Mouse (Mus musculus) liver, adult 2 months (tissue): ENCODE data around the gene Mgst3.

ENCODE experiments used
- CTCF ChIP-seq: fragments of 200-500 bp; IDR thresholded peaks from 2 replicates; pipeline ENCODE4 v1.5.1; 2011; ENCODE audit warnings: low read depth, low read length, control low read depth
- POLR2A ChIP-seq: fragments of 200-500 bp; IDR thresholded peaks from 2 replicates; pipeline ENCODE4 v1.6.1; 2011; ENCODE audit warnings: low read length, control low read depth; ENCODE audit not compliant: insufficient read depth; ENCODE audit errors: extremely low read depth

GRCm38 (mm10) chr1:167409601-167410000 lies 16.0 kb upstream of the Mgst3 start:
- TF ChIP-seq POLR2A (no peak), CTCF (no peak)
